Mouse (Mus musculus) cerebellum, postnatal 14 days (tissue): ENCODE measurements around the gene Gm5127.

Experiments
- DNase-seq, 2 experiments: peaks; one replicate each; pipeline ENCODE4 v3.0.0; 2021; ENCODE audit warnings: mixed read lengths in 2 of 2

The Gm5127 gene

DNA sequence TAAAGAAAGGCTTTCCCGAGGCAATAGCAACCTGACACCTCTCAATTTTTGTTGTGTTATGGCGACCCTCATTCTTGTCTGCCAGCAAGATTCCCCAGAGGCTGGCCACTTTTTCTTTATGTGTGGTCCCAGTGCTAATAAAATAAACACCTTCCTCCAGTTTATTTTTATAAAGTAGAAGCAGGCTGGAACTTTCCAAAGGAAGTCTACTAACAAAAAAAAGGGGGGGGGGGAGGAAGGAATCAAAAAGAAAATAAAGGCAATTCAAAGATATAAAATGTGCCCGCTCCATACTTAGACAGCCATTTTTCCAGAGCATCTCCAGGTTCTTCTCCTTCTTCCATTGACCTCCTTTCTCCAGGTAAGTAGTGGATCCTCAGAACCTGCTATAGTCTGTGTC is at the start of gene Gm5127:
Gm5127 (plus strand) TSS at position 301 of the 400 bp plus-strand sequence.
- DNase-seq, result no peak

DNA sequence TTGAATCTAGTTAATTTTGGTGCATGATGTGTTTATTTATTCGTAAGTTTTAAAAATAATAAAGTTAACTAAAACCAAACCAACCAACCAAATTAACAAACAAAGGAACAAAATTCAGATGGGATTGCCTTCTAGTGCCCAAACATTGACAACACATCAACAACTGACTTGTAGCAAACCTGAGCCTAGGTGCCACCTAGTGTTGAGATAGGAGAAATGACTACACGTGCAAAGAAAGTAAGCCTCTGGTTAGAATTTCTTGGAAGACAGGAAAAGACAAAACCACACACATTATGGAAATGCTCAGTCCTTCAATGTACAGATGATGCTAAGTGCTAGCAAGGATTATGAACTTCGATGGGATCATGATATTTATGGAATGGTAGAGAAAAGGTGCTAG is 46.6 kb upstream of the Gm5127 start:
- no peak for DNase-seq

DNA sequence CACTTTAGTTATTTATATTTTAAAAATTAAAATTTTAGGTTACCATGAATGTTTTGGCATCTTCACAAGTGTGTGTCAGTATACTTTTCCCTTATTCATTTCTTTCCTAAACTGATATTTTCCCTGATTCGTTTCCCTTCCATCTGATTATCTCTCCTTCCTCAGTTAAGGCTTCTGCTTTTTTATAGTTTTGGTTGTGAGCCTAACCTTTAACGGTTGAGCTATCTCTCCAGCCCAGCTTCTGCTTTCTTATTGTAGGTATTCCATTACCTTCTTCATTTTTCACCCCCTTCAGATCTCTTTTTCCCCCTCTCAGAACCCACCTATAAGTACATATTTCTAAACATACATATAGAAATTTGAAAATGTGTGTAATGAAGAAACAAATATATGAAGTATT is 27.5 kb upstream of the Gm5127 start:
- no peak for DNase-seq

DNA sequence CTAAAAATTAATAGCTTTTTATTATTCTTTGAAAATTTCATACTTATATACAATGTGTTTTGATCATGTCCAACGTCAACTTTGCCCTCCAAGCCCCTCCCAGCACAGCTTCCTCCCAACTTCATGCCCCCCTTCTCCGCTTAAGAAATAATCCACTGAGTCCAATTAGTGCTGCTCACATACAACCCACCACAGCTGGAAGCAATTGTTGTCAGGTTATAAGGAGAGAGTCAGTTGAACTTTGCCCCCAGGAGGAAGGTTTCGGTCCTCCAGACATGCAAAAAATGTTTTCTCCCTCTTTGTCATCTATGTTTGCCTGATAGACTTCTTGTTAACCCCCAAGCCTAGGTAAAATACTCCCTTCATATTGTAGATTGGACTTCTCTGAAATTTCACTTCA is 4.0 kb upstream of the Gm5127 start:
- DNase-seq, result no peak

DNA sequence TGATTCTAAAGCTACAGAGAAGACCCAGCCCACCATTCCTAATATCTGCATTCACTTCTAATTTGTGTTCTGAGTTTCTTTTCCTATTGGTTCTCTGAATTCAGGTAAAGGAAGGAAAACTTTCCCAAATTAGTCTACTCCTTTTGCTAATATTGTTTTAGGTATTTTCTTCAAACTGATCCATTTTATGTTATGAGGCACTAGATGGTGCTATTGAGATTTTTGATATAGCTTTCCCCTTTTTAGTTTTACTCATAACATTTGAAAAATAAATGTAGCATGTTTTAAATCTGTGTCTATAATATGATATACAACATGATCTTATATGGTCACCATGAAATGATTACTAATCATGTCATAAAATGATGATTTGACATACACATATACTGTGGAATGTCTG is 2.6 kb upstream of the Gm5127 start:
- no peak for DNase-seq

DNA sequence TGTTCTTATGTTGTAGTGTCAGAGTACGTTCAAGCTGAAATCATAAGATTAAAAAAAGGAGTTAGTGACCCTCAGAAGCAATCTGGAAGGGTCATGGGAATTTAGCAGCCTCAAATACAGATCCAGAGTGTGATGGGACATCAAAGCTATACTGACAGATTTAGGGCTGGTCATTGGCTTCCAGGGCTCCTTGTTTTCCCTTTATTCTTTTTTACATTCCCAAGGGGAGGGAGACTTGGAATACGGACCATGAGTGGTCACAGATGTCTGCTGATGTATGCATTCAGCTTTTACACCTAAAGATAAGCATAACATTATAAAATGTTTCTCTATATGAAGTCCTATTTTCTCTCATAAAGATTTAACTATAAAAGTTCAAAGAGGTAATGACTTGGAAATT is 789 bp upstream of the Gm5127 start:
- no peak for DNase-seq

DNA sequence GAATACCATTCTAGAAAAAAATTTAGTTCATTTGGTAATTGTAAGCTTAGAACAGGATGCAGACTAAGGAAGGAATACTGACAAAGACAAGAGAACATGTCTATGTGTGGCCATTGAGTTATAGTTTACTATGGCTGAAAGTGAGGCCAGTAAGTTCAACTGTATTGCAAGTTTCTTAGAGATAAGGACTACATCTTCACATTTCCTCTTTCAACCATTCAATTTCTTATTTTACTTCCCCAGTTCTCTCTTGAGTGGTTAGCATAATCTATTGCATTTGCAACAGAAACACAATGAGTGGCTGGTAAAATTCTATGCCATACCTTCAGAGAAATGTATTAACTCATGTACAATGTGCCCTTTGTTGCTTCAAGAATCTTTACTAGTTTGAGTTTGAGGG is 10.9 kb downstream of the Gm5127 start:
- no peak for DNase-seq

DNA sequence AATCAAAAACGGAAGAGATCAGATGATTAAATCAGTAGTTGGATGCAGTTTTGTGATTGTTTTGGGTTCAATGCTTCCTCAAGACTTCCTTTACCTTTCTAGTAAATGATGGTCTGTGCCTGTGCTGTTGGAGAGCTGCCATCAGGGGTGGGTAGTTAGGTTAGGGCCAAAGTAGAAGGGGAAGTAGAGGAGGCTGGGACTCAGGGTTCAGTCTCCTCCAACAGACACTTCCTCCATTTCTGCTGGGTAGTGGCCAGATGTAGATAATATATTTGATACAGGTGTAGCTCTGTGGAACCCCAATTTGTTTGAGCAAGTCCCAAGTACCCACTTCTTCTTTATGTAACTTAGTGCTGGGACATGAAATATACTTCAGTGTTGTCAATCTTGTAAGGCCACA is 12.9 kb downstream of the Gm5127 start:
- no peak for DNase-seq

DNA sequence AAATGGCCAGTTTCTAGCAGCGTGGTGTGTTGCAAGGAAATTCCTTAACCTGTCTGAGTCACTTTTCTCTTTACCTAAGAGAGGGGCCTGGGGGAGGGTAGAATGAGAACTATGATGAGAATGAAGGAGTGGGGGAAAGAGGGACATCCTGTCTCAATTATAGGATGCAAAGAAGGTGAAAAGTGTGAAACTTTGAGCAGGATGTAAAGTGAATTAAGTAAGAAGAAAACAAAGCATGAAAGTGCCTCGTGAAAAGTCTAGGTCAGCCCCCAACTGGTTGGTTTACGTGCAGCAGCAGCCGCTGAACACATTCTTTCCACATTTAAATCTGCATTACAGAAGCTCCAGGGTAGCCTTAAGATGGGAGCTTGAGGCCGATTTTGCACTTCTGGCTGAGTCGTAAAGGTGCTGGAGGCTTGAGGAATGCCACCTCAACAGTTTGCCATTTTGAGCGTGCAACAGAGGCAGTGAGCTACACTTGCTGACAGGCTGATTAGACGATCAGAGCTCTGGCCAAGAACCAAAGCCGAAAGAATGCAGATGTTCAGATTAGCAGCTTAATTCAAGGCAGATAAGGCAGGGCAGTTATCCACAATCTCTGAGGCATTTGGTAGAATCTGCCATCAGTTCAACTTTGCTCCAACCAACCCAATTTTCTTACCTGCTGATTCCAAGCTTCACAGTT is 19.7 kb downstream of the Gm5127 start:
- no peak for DNase-seq

DNA sequence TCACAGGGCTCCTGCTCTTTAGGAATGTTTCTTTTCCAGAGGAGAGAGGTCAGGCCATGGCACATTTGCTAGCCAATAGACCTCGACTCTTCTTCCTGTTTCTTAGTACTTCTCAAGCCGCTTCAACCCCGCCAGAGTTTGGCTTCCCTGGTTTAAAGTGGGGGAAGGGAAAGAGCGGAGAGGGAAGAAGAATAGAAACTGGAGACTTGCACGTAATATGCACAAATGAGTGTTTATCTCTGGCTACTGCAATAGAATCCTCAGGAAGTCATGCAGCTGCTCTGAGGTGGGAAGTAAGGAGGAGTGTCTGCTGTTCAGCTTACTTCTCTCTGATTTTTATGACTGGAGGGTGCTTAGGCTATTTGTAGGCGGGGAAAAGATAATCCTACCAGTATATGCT is 20.4 kb downstream of the Gm5127 start, which contains the start of gene Cysltr1:
Cysltr1 (minus strand) TSS at position 294 of the 400 bp plus-strand sequence.
- no peak for DNase-seq

DNA sequence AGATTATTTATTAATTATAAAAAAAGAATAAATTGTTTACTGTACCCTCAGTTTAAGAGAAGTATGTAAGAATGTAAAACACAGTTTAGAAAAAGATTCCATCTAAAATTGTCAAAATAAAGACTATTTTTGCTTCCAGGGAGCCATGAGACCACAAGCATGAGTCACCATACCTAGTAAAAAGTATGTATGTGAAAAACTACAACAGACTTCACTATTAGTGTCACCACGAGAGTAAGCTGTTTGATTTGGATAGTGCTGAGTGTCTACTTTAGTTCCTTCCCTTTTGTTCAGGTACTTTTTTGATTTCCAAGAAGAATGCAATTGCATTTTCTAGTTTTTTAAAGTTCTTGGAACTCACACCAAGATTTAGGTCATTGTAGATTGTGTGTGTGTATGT is 39.5 kb downstream of the Gm5127 start:
- no peak for DNase-seq

DNA sequence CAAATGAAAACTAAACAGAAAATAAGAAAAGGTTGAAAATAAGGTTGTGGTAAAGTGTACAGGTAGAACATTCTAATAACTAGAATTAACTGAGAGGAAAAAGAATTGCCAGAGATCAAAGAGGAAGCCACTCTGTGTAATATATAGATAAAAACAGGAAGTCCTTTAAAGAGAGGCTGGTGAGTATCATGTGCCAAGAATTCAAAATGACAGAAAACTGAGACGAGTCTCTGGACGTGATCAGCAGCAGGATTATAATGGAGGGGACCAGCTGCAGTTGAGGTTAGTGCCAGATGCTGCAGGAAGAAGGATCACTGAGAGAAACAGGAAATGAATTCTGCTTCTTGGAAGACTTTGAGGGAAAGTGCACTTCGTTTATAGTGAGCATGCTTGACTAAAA is 40.7 kb downstream of the Gm5127 start:
- no peak for DNase-seq

DNA sequence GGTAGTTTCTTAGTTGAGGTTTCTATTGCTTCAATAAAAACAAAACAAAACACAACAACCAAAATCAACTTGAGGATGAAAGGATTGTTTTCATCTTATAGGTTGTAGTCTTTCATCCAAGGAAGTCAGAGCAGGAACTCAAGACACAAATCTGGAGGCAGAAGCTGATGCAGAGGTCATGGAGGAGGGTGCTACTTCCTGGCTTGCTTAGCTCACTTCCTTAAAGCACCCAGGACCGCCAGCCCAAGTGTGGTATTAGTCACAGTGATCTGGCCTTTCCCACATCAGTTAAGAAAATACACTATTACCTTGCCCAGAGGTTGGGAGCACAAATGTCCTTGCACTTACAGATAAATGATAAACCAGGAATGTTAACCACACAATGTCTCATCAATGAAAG is 45.5 kb downstream of the Gm5127 start:
- DNase-seq, result no peak

DNA sequence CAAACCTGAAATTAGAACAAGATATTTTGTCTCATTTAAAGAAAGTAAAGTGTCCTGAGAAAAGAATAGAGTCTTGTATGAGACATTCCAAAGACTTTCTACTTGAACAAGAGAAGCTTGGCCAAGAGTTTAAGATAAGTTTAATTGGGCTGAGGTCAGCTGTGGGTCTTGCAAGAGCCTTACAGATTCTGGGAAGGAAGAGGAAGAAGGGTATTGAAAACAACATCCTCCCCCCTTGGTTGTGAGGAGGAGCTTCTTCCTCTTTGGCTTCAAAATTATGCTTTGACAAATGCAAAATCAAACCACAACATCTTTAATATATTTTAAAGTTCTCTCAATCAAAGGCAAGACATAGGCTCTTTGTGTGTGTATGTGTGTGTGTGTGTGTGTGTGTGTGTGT is 50.6 kb downstream of the Gm5127 start:
- no peak for DNase-seq

DNA sequence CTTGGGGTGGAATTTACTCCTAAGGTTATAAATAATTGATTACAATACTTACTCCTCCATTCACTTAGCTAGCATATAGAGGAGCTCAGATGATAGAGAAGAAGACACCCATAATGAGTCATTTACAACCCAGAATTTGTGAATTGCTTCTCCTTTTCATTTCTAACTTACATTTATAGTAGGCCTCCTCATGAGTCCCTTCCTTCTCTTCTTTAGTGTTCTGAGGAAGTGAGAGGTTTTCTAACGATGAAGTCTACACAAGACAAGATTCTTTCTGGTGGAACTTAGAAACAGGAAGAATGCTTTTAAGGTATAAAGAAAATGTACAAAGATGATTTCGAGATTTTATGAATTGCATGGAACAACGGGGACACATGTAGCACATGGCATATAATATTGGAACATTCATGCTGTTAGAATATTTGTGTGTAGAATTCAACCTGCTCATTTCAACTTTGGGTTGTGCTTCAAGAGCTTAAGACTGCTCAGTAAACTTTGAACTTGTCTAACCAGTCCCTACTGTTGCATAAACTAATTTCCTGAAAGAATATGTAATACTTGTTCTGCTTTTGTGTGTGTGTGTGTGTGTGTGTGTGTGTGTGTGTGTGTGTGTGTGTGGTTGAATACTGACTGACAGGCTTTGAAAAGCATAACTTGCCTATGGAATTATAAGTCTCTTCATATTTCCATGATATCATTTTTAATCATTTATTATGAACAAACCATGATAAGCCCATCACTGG is 52.0 kb downstream of the Gm5127 start:
- DNase-seq, result no peak

DNA sequence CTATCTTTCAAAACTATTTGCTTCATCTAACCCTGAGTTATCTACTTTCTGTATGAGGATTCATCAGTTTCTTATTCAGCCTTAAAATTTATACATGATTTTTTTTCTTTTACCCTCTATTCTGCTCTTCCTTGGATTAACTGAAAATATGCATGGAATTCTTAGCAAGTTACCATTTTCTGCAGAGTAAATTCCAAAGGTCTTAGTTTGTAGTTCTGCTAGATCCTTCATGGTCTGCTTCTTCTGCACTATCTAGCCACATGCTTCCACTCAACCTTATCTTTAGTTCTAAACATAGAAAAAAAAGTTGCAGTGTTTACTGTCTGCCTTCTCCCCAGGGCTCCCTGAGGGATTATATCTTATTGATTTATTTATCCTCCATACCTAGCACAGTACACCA is 79.1 kb downstream of the Gm5127 start:
- no peak for DNase-seq

DNA sequence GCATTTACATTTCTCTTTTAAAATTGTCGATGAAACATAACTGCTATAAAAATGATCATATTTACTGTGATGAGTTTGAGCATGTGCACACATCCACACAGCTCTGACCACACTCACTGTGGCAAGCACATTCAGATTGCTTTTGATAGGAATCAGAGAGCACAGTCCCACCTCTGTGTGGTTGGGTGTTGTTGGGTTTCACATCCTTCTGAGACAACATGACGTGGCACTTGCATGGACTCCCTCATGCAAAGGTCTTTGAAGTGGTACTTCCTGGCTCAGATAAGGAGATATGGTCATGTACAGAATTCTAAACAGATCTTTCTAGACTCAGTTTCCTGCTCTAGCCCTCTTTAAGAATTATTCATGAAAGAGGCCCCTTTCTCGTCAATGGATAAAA is 121.6 kb downstream of the Gm5127 start:
- DNase-seq, result no peak

DNA sequence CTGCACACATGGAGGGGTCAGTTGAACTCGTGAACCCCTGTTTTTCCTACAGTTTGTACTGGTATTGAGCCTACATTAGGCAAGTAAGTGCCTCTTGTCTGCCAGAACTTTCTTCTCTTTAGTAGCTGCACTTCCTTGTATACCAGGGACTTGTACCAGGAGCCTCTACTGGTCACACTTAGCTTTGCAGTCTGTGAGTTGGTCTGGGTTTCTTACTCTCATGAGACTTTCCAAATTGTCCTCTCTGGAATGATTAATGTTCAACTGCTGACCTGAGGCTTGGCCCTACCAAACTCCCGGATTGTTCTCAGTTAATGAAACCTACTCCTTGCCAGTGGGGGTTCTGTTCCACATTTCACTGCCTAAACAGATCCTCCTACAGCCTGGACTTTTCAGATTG is 134.2 kb downstream of the Gm5127 start:
- DNase-seq, result no peak

DNA sequence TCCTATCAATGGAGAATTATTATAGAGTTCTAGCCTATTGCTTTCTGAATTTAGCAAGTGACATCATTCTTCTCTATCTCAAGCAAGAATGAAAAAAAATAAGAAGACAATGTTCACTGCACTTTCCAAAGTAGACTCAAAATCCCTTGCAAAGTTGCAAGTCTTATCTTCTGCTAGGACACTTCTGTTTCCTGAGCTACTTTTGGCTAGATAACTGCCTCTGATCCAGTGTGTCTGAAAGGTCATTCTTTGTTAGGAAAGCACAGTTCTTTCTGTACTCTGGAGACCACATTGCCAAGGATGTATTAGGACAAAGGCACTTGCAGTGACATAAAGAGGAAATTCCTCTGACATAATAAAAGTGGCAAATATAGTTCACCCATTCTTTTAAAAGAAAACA is 159.3 kb downstream of the Gm5127 start:
- no peak for DNase-seq

DNA sequence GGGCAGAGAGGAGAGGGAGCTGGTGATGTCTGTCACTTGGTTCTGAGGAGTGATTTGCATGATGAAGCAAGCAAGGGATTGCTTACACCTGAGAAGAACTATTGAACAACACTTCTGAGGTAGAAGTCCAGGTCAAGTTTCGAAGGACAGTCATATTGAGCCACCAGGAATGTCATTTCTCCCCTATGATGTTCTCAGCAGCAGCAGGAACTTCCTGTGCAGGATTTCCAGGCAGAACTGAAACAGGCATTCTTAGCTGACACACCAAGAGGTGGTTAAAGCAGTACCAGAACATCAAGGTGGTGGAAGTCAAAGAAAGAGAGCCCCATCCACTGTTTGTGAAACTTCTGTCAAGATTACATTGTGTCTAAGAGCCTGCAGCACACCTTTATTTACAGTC is 172.3 kb downstream of the Gm5127 start:
- no peak for DNase-seq
